Mouse (Mus musculus): ENCODE data around the gene Spg20.

The Spg20 gene

GRCm38 (mm10) chr3:55111935-55112709, at the start of gene Spg20:
Gene Spg20 (plus strand): TSS chr3:55112108.
- under 1% methylated on average over 58 of the region's 58 CpGs for WGBS

GRCm38 (mm10) chr3:55062653-55063052, 49.3 kb upstream of the Spg20 start:
- WGBS: 76% methylated on average over 9 of the region's 9 CpGs

- 20% methylated on average over 2 of the region's 2 CpGs for WGBS
Observed at GRCm38 (mm10) chr3:55064396-55064795, 47.5 kb upstream of the Spg20 start.

- WGBS: 62% methylated on average over 14 of the region's 14 CpGs
Observed at GRCm38 (mm10) chr3:55065738-55066665, 45.9 kb upstream of the Spg20 start.

- 79% methylated on average over 12 of the region's 12 CpGs for WGBS
Observed at GRCm38 (mm10) chr3:55066666-55067023, 45.3 kb upstream of the Spg20 start.

GRCm38 (mm10) chr3:55067791-55068434, 44.0 kb upstream of the Spg20 start:
- WGBS: 24% methylated on average over 7 of the region's 7 CpGs

GRCm38 (mm10) chr3:55074576-55075293, 37.2 kb upstream of the Spg20 start:
- WGBS: 70% methylated on average over 6 of the region's 6 CpGs

- 52% methylated on average over 3 of the region's 3 CpGs for WGBS
Observed at GRCm38 (mm10) chr3:55075294-55075648, 36.6 kb upstream of the Spg20 start.

- 70% methylated on average over 6 of the region's 6 CpGs for WGBS
Observed at GRCm38 (mm10) chr3:55078233-55078632, 33.7 kb upstream of the Spg20 start.

- WGBS: 72% methylated on average over 8 of the region's 8 CpGs
Observed at GRCm38 (mm10) chr3:55079619-55080018, 32.3 kb upstream of the Spg20 start.

GRCm38 (mm10) chr3:55080055-55080454, 31.9 kb upstream of the Spg20 start:
- 15% methylated on average over 6 of the region's 6 CpGs for WGBS

GRCm38 (mm10) chr3:55084781-55085180, 27.1 kb upstream of the Spg20 start:
- WGBS: 56% methylated on average over 6 of the region's 6 CpGs

- whole genome bisulfite sequencing: 63% methylated on average over 3 of the region's 3 CpGs
Observed at GRCm38 (mm10) chr3:55085716-55086115, 26.2 kb upstream of the Spg20 start.

GRCm38 (mm10) chr3:55086948-55087347, 25.0 kb upstream of the Spg20 start:
- WGBS: 67% methylated on average over 5 of the region's 5 CpGs

GRCm38 (mm10) chr3:55087360-55087759, 24.5 kb upstream of the Spg20 start:
- 46% methylated on average over 4 of the region's 4 CpGs for WGBS

- WGBS: 62% methylated on average over 4 of the region's 4 CpGs
Observed at GRCm38 (mm10) chr3:55088359-55088758, 23.5 kb upstream of the Spg20 start.

GRCm38 (mm10) chr3:55088843-55089242, 23.1 kb upstream of the Spg20 start:
- 77% methylated on average over 3 of the region's 3 CpGs for WGBS

GRCm38 (mm10) chr3:55089291-55089690, 22.6 kb upstream of the Spg20 start:
- WGBS: 73% methylated on average over 4 of the region's 4 CpGs

- 76% methylated on average over 1 of the region's 1 CpGs for WGBS
Observed at GRCm38 (mm10) chr3:55093161-55093560, 18.7 kb upstream of the Spg20 start.

- 35% methylated on average over 8 of the region's 8 CpGs for WGBS
Observed at GRCm38 (mm10) chr3:55095968-55096654, 15.8 kb upstream of the Spg20 start.

- 60% methylated on average over 2 of the region's 2 CpGs for WGBS
Observed at GRCm38 (mm10) chr3:55096655-55097005, 15.3 kb upstream of the Spg20 start.

All from cerebral cortex, adult 2 months (tissue).